Mouse (Mus musculus) intestine, postnatal 0 days (tissue): ENCODE data around the gene Sae1. TPM values are rescaled to one million over a fixed set of nuclear protein-coding genes. Genes with fewer than 3 reads are reported as not detected.

ENCODE experiments used
- ATAC-seq: fragments of 200-750 bp; cut with Nextera tagmentation; 2 replicates; pipeline ENCODE4 v1.8.0; 2017; ENCODE audit warnings: mild to moderate bottlenecking, moderate TSS enrichment, moderate library complexity
- H3K27ac ChIP-seq: fragments of 300-500 bp; sonication (generic); 2 replicates; pipeline ENCODE4 v1.5.1; 2014; ENCODE audit warnings: mild to moderate bottlenecking, low read depth, low read length, moderate library complexity
- H3K27me3 ChIP-seq: fragments of 300-500 bp; sonication (generic); replicated peaks from 2 replicates; pipeline ENCODE4 v1.6.1; 2014; ENCODE audit warnings: low read length, mixed read lengths; ENCODE audit not compliant: control insufficient read depth, insufficient read depth
- H3K36me3 ChIP-seq: fragments of 300-500 bp; sonication (generic); 2 replicates; pipeline ENCODE4 v1.6.1; 2014; ENCODE audit warnings: mild to moderate bottlenecking, moderate library complexity; ENCODE audit not compliant: control insufficient read depth, insufficient read depth
- H3K4me1 ChIP-seq: fragments of 300-500 bp; sonication (generic); replicated peaks from 2 replicates; pipeline ENCODE4 v1.6.1; 2014; ENCODE audit warnings: antibody characterized with exemption, low read length, mixed read lengths; ENCODE audit not compliant: control insufficient read depth, insufficient read depth
- H3K4me2 ChIP-seq: fragments of 300-500 bp; sonication (generic); replicated peaks from 2 replicates; pipeline ENCODE4 v1.6.1; 2014; ENCODE audit warnings: low read depth, mild to moderate bottlenecking, moderate library complexity
- H3K4me3 ChIP-seq: fragments of 300-500 bp; sonication (generic); 2 replicates; pipeline ENCODE4 v1.5.1; 2014; ENCODE audit warnings: low read depth, low read length
- H3K9ac ChIP-seq: fragments of 300-500 bp; sonication (generic); 2 replicates; pipeline ENCODE4 v1.6.1; 2014; ENCODE audit warnings: mild to moderate bottlenecking, low read depth, low read length
- H3K9me3 ChIP-seq: fragments of 300-500 bp; sonication (generic); 2 replicates; pipeline ENCODE4 v1.6.1; 2016; ENCODE audit warnings: mixed run types; ENCODE audit not compliant: control insufficient read depth
- CTCF ChIP-seq: sonication (generic); IDR thresholded peaks from 2 replicates; pipeline ENCODE4 v1.5.1; 2016; ENCODE audit warnings: low read depth, mild to moderate bottlenecking, control low read depth, antibody characterized with exemption, moderate library complexity
- WGBS: fragments of 180-500 bp; shearing (Covaris S2); extraction: QIAGEN DNeasy Blood & Tissue Kit; methylation state at CpG from one replicate; pipeline ENCODE4 v1.1.7; 2014; 5-methylcytosine and 5-hydroxymethylcytosine counted together
- polyA plus RNA-seq: library from polyadenylated mRNA; unstranded; fragments of >200 nt; fragmentation: Nextera tagmentation; extraction: Ambion mirVana; gene quantifications from 2 replicates; pipeline ENCODE4 v1.2.1, GENCODE M21; 2015

Sae1 gene
- polyA plus RNA-seq, 1 experiment from 2014 or later: 91.5 TPM

GRCm38 (mm10) chr7:16404315-16405072 lies 16.9 kb upstream of the Sae1 start:
- no peaks in the 10 kb centered on the region for H3K27me3 ChIP-seq
- H3K4me3 ChIP-seq: no peak overlapping the region
- no peaks in the 10 kb centered on the region for H3K9me3 ChIP-seq
- H3K27ac ChIP-seq: peak overlapping the region; percentile 98
- H3K4me2 ChIP-seq: no peak overlapping the region
- H3K9ac ChIP-seq: peak overlapping the region; percentile 43; the same call in 1 of the 2 replicates
- no peaks in the 10 kb centered on the region for H3K36me3 ChIP-seq
- 53% methylated on average over 3 of the region's 3 CpGs for WGBS
- H3K4me1 ChIP-seq: peaks cover 24% of the 10 kb centered on the region; the same call in 1 of the 2 replicates
- no peak for ATAC-seq
- TF ChIP-seq CTCF: no peak

GRCm38 (mm10) chr7:16402968-16403948 lies 15.7 kb upstream of the Sae1 start:
- Histone ChIP-seq H3K4me1 (peaks cover 30% of the 10 kb centered on the region; the same call in 1 of the 2 replicates), H3K36me3 (no peaks in the 10 kb centered on the region), H3K9ac (peak overlapping the region; percentile 100), H3K27me3 (no peaks in the 10 kb centered on the region), H3K4me3 (peak overlapping the region; percentile 91), H3K4me2 (peak overlapping the region; percentile 71), H3K27ac (peak overlapping the region; percentile 100), H3K9me3 (no peaks in the 10 kb centered on the region)
- WGBS: 16% methylated on average over 21 of the region's 21 CpGs
- ATAC-seq: no peak
- TF ChIP-seq CTCF: no peak

- H3K4me2 ChIP-seq: peak overlapping the region; percentile 71
- peak overlapping the region; percentile 100 for H3K27ac ChIP-seq
- peak overlapping the region; percentile 100 for H3K9ac ChIP-seq
- ATAC-seq: no peak
- H3K4me1 ChIP-seq: peaks cover 30% of the 10 kb centered on the region; the same call in 1 of the 2 replicates
- no peaks in the 10 kb centered on the region for H3K9me3 ChIP-seq
- peak overlapping the region; percentile 91 for H3K4me3 ChIP-seq
- WGBS: under 1% methylated on average over 9 of the region's 9 CpGs
- no peaks in the 10 kb centered on the region for H3K36me3 ChIP-seq
- no peak for TF ChIP-seq CTCF
- no peaks in the 10 kb centered on the region for H3K27me3 ChIP-seq
Measured at GRCm38 (mm10) chr7:16402449-16402848, 14.8 kb upstream of the Sae1 start.

- no peaks in the 10 kb centered on the region for H3K27me3 ChIP-seq
- H3K4me1 ChIP-seq: peaks cover 27% of the 10 kb centered on the region; the same call in 1 of the 2 replicates
- peak overlapping the region; percentile 71 for H3K4me2 ChIP-seq
- no peaks in the 10 kb centered on the region for H3K9me3 ChIP-seq
- no peaks in the 10 kb centered on the region for H3K36me3 ChIP-seq
- WGBS: under 1% methylated on average over 17 of the region's 17 CpGs
- peak overlapping the region; percentile 91 for H3K4me3 ChIP-seq
- no peak for TF ChIP-seq CTCF
- H3K27ac ChIP-seq: peak overlapping the region; percentile 100
- peak overlapping the region; percentile 100 for H3K9ac ChIP-seq
- no peak for ATAC-seq
Measured at GRCm38 (mm10) chr7:16401991-16402431, 14.4 kb upstream of the Sae1 start.

- WGBS: under 1% methylated on average over 56 of the region's 85 CpGs
- Histone ChIP-seq H3K4me2 (peak within 1 kb of the TSS; percentile 71), H3K9me3 (no peaks in the 10 kb centered on the region), H3K27me3 (no peaks in the 10 kb centered on the region), H3K4me1 (peaks cover 22% of the 10 kb centered on the region; the same call in 1 of the 2 replicates), H3K36me3 (no peaks in the 10 kb centered on the region), H3K4me3 (peak within 1 kb of the TSS; percentile 91), H3K9ac (peak within 1 kb of the TSS; percentile 100), H3K27ac (peak within 1 kb of the TSS; percentile 100)
- ATAC-seq: peak; percentile 45
- TF ChIP-seq CTCF: peak; percentile 37
Measured at GRCm38 (mm10) chr7:16400689-16401611, 13.3 kb upstream of the Sae1 start, which contains the start of gene Zc3h4. TSS of gene Zc3h4 (plus strand) at chr7:16400910.
